In genomic region chr1:191663603-191664002, GRCm38 (mm10) we compare ENCODE assay signal across 21 mouse cellular contexts. TPM values are rescaled to one million over a fixed set of nuclear protein-coding genes. Genes with fewer than 3 reads are reported as not detected.
DNase-seq lines count a peak whose midpoint lies in the region; ATAC-seq and TF ChIP-seq lines count a peak whose summit lies in the region.
"Had no signal": no experiment of that assay in that cellular context is flagged by ENCODE, and none has a peak within 500 bp of the region (broad histone marks: within the 10 kb centered on the region; RNA-seq: fewer than 3 reads in every experiment).

No protein-coding gene starts in this region.

- peak; percentile 29; the same call in 1 of the 2 replicates for ATAC-seq in kidney, embryonic 14.5 days (ENCODE audit: low FRiP score, low TSS enrichment)
- ATAC-seq in lung, embryonic 15.5 days (ENCODE audit: borderline replicate concordance, extremely low read depth, low FRiP score, low TSS enrichment), result no peak
- no peak for ATAC-seq in stomach, embryonic 16.5 days (ENCODE audit: insufficient read depth, low FRiP score)
- ATAC-seq: forebrain, embryonic 13.5 days; forebrain, postnatal 0 days had no signal

- no peak overlapping the region for H3K9ac ChIP-seq in kidney, embryonic 14.5 days (ENCODE audit: low read depth, low read length)
- H3K9ac ChIP-seq in liver, adult 2 months (ENCODE audit: low read depth, low read length), result no peak overlapping the region
- H3K9ac ChIP-seq in lung, embryonic 15.5 days, result no peak overlapping the region
- H3K9ac ChIP-seq in stomach, embryonic 16.5 days (ENCODE audit: low read length), result no peak overlapping the region
- H3K9ac ChIP-seq: forebrain, embryonic 13.5 days; forebrain, postnatal 0 days; hindbrain, embryonic 12.5 days had no signal

- peaks cover 28% of the 10 kb centered on the region for H3K4me1 ChIP-seq in kidney, embryonic 14.5 days (ENCODE audit: control insufficient read depth, insufficient read depth, low read length)
- H3K4me1 ChIP-seq in liver, adult 2 months (ENCODE audit: control insufficient read depth, insufficient read depth, low read length), result peaks cover 5% of the 10 kb centered on the region; the same call in 1 of the 2 replicates
- H3K4me1 ChIP-seq in lung, embryonic 15.5 days, result 0 out of 2 replicates have a peak, but pooled peaks cover 6% of the 10 kb centered on the region
- H3K4me1 ChIP-seq in stomach, embryonic 16.5 days (ENCODE audit: control insufficient read depth, insufficient read depth, low read length), result peaks cover 24% of the 10 kb centered on the region
- H3K4me1 ChIP-seq: forebrain, embryonic 13.5 days; hindbrain, embryonic 12.5 days had no signal

- H3K27ac ChIP-seq in kidney, embryonic 14.5 days (ENCODE audit: low read depth, low read length), result peak overlapping the region; percentile 80
- H3K27ac ChIP-seq in liver, adult 2 months (replicated peaks; ENCODE audit: insufficient read depth, low read depth, low read length), result peak overlapping the region; percentile 52
- H3K27ac ChIP-seq in lung, embryonic 15.5 days, result peak overlapping the region; percentile 25; the same call in 1 of the 2 replicates
- peak overlapping the region; percentile 58; the same call in 1 of the 2 replicates for H3K27ac ChIP-seq in stomach, embryonic 16.5 days (ENCODE audit: low read length)
- H3K27ac ChIP-seq: embryonic facial prominence, embryonic 10.5 days; forebrain, embryonic 13.5 days; gastrocnemius, adult 2 months; heart, embryonic 10.5 days; hindbrain, embryonic 12.5 days had no signal

- H3K4me3 ChIP-seq in kidney, embryonic 14.5 days (ENCODE audit: low read length), result no peak overlapping the region
- H3K4me3 ChIP-seq in liver, adult 2 months (ENCODE audit: insufficient read depth, low read depth, low read length), result no peak overlapping the region
- no peak overlapping the region for H3K4me3 ChIP-seq in lung, embryonic 15.5 days
- no peak overlapping the region for H3K4me3 ChIP-seq in stomach, embryonic 16.5 days (replicated peaks; ENCODE audit: low read length)
- H3K4me3 ChIP-seq: embryonic facial prominence, embryonic 10.5 days; forebrain, embryonic 13.5 days; gastrocnemius, adult 2 months; heart, embryonic 10.5 days; hindbrain, embryonic 12.5 days had no signal

- H3K4me2 ChIP-seq in kidney, embryonic 14.5 days (replicated peaks; ENCODE audit: low read depth, low read length), result peak overlapping the region; percentile 10; the same call in 1 of the 2 replicates
- H3K4me2 ChIP-seq in lung, embryonic 15.5 days, result no peak overlapping the region
- H3K4me2 ChIP-seq in stomach, embryonic 16.5 days (ENCODE audit: low read depth, low read length), result no peak overlapping the region
- H3K4me2 ChIP-seq: forebrain, embryonic 13.5 days; hindbrain, embryonic 12.5 days had no signal

- TF ChIP-seq CTCF in liver, adult 2 months (IDR thresholded peaks at IDR 0.05; ENCODE audit: low read depth, low read length), result no peak

- 27% methylated on average over 6 of the region's 6 CpGs for WGBS in kidney, embryonic 14.5 days
- WGBS in liver, adult 2 months, result 20% methylated on average over 6 of the region's 6 CpGs
- 55% methylated on average over 6 of the region's 6 CpGs for WGBS in lung, embryonic 15.5 days
- 37% methylated on average over 6 of the region's 6 CpGs for WGBS in stomach, embryonic 16.5 days

- no peak for DNase-seq in kidney, adult 11 months
- peak; percentile 87 for DNase-seq in liver, adult 2 months (ENCODE audit: extremely low read depth, low read depth, low spot score)
- DNase-seq in liver, result no peak
- DNase-seq in lung, postnatal 36 days, result no peak
- DNase-seq in gastrocnemius, adult 18-20 months (ENCODE audit: low spot score), result no peak
- DNase-seq: adrenal gland, adult 2 months; adrenal gland, postnatal 25 days; cerebellum, adult 18-20 months; cerebellum, adult 9-11 months; forebrain, postnatal 0 days; gastrocnemius, adult 2 months; gastrocnemius, postnatal 25 days; heart, postnatal 10 days; heart, postnatal 4 days had no signal

- H3K27me3 ChIP-seq in kidney, embryonic 14.5 days (ENCODE audit: control insufficient read depth, insufficient read depth, low read length), result no peaks in the 10 kb centered on the region
- H3K27me3 ChIP-seq in liver, adult 2 months (ENCODE audit: control insufficient read depth, insufficient read depth, low read length), result no peaks in the 10 kb centered on the region
- H3K27me3 ChIP-seq in lung, embryonic 15.5 days, result no peaks in the 10 kb centered on the region
- no peaks in the 10 kb centered on the region for H3K27me3 ChIP-seq in stomach, embryonic 16.5 days (ENCODE audit: control insufficient read depth, insufficient read depth, low read length)
- H3K27me3 ChIP-seq: forebrain, embryonic 13.5 days; hindbrain, embryonic 12.5 days had no signal

- no peaks in the 10 kb centered on the region for H3K79me2 ChIP-seq in liver, adult 2 months (ENCODE audit: control insufficient read depth, insufficient read depth, low read length)

- TF ChIP-seq POLR2A in liver, adult 2 months (IDR thresholded peaks at IDR 0.05; ENCODE audit: extremely low read depth, insufficient read depth, low read length), result no peak

- no peaks in the 10 kb centered on the region for H3K9me3 ChIP-seq in kidney, embryonic 14.5 days (ENCODE audit: control insufficient read depth, low read length)
- H3K9me3 ChIP-seq in lung, embryonic 15.5 days, result no peaks in the 10 kb centered on the region
- no peaks in the 10 kb centered on the region for H3K9me3 ChIP-seq in stomach, embryonic 16.5 days (replicated peaks; ENCODE audit: control insufficient read depth, low read length)
- H3K9me3 ChIP-seq: embryonic facial prominence, embryonic 10.5 days; forebrain, embryonic 13.5 days; heart, embryonic 10.5 days; hindbrain, embryonic 12.5 days had no signal

- H3K36me3 ChIP-seq in kidney, embryonic 14.5 days (ENCODE audit: control insufficient read depth, insufficient read depth, low read length), result no peaks in the 10 kb centered on the region
- no peaks in the 10 kb centered on the region for H3K36me3 ChIP-seq in liver, adult 2 months (ENCODE audit: control insufficient read depth, insufficient read depth, low read length)
- no peaks in the 10 kb centered on the region for H3K36me3 ChIP-seq in lung, embryonic 15.5 days
- no peaks in the 10 kb centered on the region for H3K36me3 ChIP-seq in stomach, embryonic 16.5 days (ENCODE audit: control insufficient read depth, insufficient read depth, low read length)
- H3K36me3 ChIP-seq: embryonic facial prominence, embryonic 10.5 days; heart, embryonic 10.5 days; hindbrain, embryonic 12.5 days had no signal

RNA-seq across cellular contexts. Expression of gene Lpgat1, which starts 54.0 kb away (rescaled TPM):
- 23.8 and 30.4 TPM in 2 replicates for polyA plus RNA-seq in kidney, embryonic 14.5 days (2014; fragmentation: Nextera tagmentation; extraction: Ambion mirVana)
- total RNA-seq in liver, adult 2 months (2014; rRNA removed), result 71.2 and 82.1 TPM in 2 replicates
- 19.8 and 27.9 TPM in 2 replicates for polyA plus RNA-seq in liver, adult 2 months (2012; rRNA removed)
- 25.1 and 27.0 TPM in 2 replicates for polyA plus RNA-seq in lung, embryonic 15.5 days (2015; fragmentation: Nextera tagmentation; extraction: Ambion mirVana)
- polyA plus RNA-seq in stomach, embryonic 16.5 days (2015; fragmentation: Nextera tagmentation; extraction: Ambion mirVana), result 11.2 and 12.4 TPM in 2 replicates
- total RNA-seq in gastrocnemius, adult 18-20 months (2021), result 10 to 100 TPM; 22.0 to 33.1 TPM

Comparison
In these comparisons a context has a peak if more than half of its experiments do, and no peak if none do; other contexts are left out.
1. H3K27ac ChIP-seq: peak in every context shown above with its lines; median percentile 80 in kidney, embryonic 14.5 days; 58 in stomach, embryonic 16.5 days; 52 in liver, adult 2 months; 25 in lung, embryonic 15.5 days.